Comparison of ENCODE assay signal across 47 mouse cellular contexts in the genomic region with DNA sequence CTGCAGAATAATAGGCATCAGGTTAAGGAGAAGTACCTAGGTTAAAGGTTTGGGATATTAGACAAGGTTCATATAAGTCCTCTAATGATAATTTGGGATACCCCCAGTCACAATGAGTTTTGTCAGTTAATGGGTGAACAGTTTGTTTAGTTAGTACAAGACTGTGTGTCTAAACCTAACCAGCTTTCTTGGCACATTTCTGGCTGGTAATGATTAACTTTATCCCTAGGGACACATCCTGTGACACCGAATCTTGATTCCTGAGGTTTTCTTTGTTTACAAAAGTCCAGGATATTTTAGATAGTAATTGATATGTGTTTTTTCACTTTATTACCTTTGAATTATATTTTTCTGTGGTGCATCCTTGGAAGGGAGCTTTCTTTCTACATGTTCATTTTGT. TPM values are rescaled to one million over a fixed set of nuclear protein-coding genes. Genes with fewer than 3 reads are reported as not detected.
"Had no signal": no experiment of that assay in that cellular context is flagged by ENCODE, and none has a peak within 500 bp of the region (broad histone marks: within the 10 kb centered on the region; RNA-seq: fewer than 3 reads in every experiment).

No protein-coding gene starts in this region.

- H3K4me2 ChIP-seq: heart, embryonic 11.5 days; heart, embryonic 12.5 days; heart, embryonic 13.5 days; heart, embryonic 15.5 days; hindbrain, embryonic 12.5 days; hindbrain, embryonic 13.5 days; hindbrain, embryonic 14.5 days; hindbrain, embryonic 15.5 days; intestine, embryonic 15.5 days had no signal

- H3K4me1 ChIP-seq: heart, embryonic 10.5 days; heart, embryonic 12.5 days; heart, embryonic 13.5 days; heart, embryonic 15.5 days; hindbrain, embryonic 10.5 days; hindbrain, embryonic 12.5 days; hindbrain, embryonic 13.5 days; hindbrain, embryonic 15.5 days; intestine, embryonic 15.5 days had no signal

- H3K27ac ChIP-seq: heart, adult 2 months; heart, embryonic 10.5 days; heart, embryonic 13.5 days; heart, embryonic 15.5 days; hindbrain, embryonic 10.5 days; hindbrain, embryonic 12.5 days; hindbrain, embryonic 13.5 days; hindbrain, embryonic 14.5 days; hindbrain, embryonic 15.5 days; hindbrain, postnatal 0 days; intestine, embryonic 15.5 days; kidney, postnatal 0 days; layer of hippocampus, adult 2 months; left cerebral cortex, adult 2 months had no signal

- H3K4me3 ChIP-seq: heart, adult 2 months; heart, embryonic 10.5 days; heart, embryonic 12.5 days; heart, embryonic 13.5 days; heart, embryonic 15.5 days; hindbrain, embryonic 10.5 days; hindbrain, embryonic 12.5 days; hindbrain, embryonic 13.5 days; hindbrain, embryonic 15.5 days; intestine, embryonic 15.5 days; layer of hippocampus, adult 2 months; left cerebral cortex, adult 2 months had no signal

- H3K9me3 ChIP-seq: heart, embryonic 10.5 days; heart, embryonic 12.5 days; heart, embryonic 13.5 days; heart, embryonic 15.5 days; hindbrain, embryonic 10.5 days; hindbrain, embryonic 12.5 days; hindbrain, embryonic 13.5 days; hindbrain, embryonic 15.5 days; intestine, embryonic 15.5 days had no signal

- H3K36me3 ChIP-seq: heart, embryonic 10.5 days; heart, embryonic 12.5 days; heart, embryonic 13.5 days; heart, embryonic 15.5 days; hindbrain, embryonic 10.5 days; hindbrain, embryonic 12.5 days; hindbrain, embryonic 13.5 days; hindbrain, embryonic 15.5 days; intestine, embryonic 15.5 days had no signal

- H3K9ac ChIP-seq: heart, embryonic 12.5 days; heart, embryonic 13.5 days; heart, embryonic 15.5 days; hindbrain, embryonic 12.5 days; hindbrain, embryonic 13.5 days; hindbrain, embryonic 14.5 days; hindbrain, embryonic 15.5 days; intestine, embryonic 15.5 days had no signal

- ATAC-seq: hindbrain, embryonic 16.5 days; hindbrain, postnatal 0 days; inflammation-experienced regulatory T-cells, adult 6 months; intestine, embryonic 15.5 days; intestine, embryonic 16.5 days; intestine, postnatal 0 days had no signal

- DNase-seq: heart, adult 2 months; heart, postnatal 10 days; heart, postnatal 14 days; heart, postnatal 36 days; heart, postnatal 4 days; kidney, adult 11 months; kidney, adult 18-20 months; kidney, postnatal 14 days; kidney, postnatal 25 days; kidney, postnatal 4 days; layer of hippocampus, adult 9-11 months; layer of hippocampus, postnatal 36 days had no signal

- H3K27me3 ChIP-seq: heart, embryonic 12.5 days; heart, embryonic 13.5 days; heart, embryonic 15.5 days; hindbrain, embryonic 12.5 days; hindbrain, embryonic 13.5 days; hindbrain, embryonic 15.5 days; intestine, embryonic 15.5 days had no signal

RNA-seq across cellular contexts. Expression of a gene that starts 41.4 kb away (rescaled TPM):
- total RNA-seq: heart, adult 2 months; heart, postnatal 10 days; heart, postnatal 14 days; heart, postnatal 25 days; heart, postnatal 36 days; heart, postnatal 4 days; hematopoietic stem cell, adult 5-6 weeks; hindbrain, postnatal 0 days; layer of hippocampus, adult 18-20 months; layer of hippocampus, adult 2 months; layer of hippocampus, adult 8-10 months; layer of hippocampus, postnatal 10 days; layer of hippocampus, postnatal 14 days; layer of hippocampus, postnatal 25 days; layer of hippocampus, postnatal 36 days; left cerebral cortex, adult 18-20 months; left cerebral cortex, adult 2 months had no signal
- polyA plus RNA-seq: heart, adult 2 months; heart, embryonic 10.5 days; heart, embryonic 11.5 days; heart, embryonic 12.5 days; heart, embryonic 13.5 days; heart, embryonic 14.5 days; heart, embryonic 15.5 days; heart, embryonic 16.5 days; heart, postnatal 0 days; hindbrain, embryonic 10.5 days; hindbrain, embryonic 11.5 days; hindbrain, embryonic 12.5 days; hindbrain, embryonic 13.5 days; hindbrain, embryonic 14.5 days; hindbrain, embryonic 15.5 days; hindbrain, embryonic 16.5 days; hindbrain, postnatal 0 days; inflammation-experienced regulatory T-cells, adult 6 months; intestine, embryonic 14.5 days; intestine, embryonic 15.5 days; intestine, embryonic 16.5 days; intestine, postnatal 0 days; kidney, embryonic 14.5 days; kidney, embryonic 16.5 days; kidney, postnatal 0 days; large intestine, adult 2 months had no signal
